Mouse (Mus musculus): ENCODE measurements around the gene Hemgn.

The Hemgn gene

DNA sequence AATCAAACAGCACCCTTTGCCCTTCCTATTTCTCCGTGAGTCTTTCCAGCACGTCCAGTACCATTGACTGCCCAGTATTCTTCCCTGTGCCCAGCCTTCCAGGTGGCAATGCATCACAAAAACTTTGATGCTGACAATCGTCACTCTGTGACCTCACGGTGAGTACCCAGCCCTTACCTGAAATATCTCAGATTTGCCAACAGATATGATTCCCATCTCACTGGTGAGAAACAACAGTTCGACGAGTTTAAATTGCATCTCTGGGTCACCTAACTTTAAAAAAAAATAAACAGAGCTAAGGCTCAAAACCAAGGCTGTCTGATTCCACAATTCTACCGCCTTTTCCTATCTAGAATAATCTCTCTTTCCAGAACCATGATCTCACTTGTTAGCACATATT lies at the start of gene Hemgn:
Gene Hemgn, minus strand, starts transcription at position 101 of the 400 bp plus-strand sequence.
- DNase-seq (ENCODE audit: low read depth, low spot score) = no peak

DNA sequence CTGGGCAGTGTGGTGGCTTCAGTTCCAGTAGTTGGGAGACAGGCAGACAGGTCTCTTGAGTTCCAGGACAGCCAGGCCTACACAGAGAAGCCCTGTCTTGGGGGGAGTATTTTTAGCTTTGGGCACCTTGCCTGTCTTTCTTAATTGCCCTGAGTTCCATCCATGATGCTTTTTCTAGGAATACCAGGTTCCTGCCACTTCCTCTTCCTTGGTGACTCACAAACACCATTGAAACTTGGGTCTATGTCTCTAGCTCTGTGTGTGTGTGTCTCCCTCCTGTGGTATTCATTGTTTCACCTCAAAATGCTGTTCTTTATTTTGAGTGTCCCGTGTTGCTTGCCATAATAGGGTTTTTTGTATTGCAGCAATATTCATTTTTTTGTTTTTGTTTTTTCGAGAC lies 45.1 kb upstream of the Hemgn start:
- DNase-seq (ENCODE audit: low read depth, low spot score) = no peak

DNA sequence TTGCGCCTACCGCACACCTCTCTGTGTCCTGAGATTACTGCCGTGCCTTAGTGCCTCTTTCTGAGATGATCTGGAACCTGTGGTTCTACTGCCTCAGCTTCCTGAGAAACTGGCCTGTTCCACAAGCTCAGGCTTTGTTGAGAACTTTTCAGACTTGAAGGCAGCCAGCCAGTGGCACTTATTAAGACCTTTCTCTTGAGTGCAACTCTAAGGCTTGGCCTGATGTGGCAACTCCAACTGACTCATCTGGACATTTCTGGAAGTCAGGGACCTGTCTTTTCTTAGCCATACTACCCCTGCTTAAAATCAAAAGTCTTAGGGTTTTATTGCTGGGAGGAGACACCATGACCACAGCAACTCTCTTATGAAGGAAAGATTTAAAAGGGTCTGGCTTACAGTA lies 43.9 kb upstream of the Hemgn start:
- DNase-seq (ENCODE audit: low read depth, low spot score) = no peak

DNA sequence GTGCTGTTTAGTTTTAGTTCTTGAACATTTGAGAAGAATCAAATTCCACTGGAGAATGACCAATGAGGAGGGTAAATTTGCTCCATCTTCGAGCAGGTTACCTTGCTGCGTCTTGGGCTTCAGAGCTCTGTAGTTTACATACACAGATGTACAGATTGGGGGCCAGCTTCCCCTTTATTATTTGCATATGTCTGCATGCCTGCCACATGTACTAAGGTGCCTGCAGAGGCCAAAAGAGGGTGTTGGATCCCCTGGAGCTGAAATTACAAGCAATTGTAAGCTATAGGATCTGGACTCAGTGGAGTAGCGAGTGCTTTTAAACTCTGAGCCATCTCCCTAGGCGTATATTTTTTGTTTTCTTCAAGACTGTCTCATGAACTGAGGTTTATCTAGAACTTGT lies 43.5 kb upstream of the Hemgn start:
- no peak for DNase-seq (ENCODE audit: low read depth, low spot score)

DNA sequence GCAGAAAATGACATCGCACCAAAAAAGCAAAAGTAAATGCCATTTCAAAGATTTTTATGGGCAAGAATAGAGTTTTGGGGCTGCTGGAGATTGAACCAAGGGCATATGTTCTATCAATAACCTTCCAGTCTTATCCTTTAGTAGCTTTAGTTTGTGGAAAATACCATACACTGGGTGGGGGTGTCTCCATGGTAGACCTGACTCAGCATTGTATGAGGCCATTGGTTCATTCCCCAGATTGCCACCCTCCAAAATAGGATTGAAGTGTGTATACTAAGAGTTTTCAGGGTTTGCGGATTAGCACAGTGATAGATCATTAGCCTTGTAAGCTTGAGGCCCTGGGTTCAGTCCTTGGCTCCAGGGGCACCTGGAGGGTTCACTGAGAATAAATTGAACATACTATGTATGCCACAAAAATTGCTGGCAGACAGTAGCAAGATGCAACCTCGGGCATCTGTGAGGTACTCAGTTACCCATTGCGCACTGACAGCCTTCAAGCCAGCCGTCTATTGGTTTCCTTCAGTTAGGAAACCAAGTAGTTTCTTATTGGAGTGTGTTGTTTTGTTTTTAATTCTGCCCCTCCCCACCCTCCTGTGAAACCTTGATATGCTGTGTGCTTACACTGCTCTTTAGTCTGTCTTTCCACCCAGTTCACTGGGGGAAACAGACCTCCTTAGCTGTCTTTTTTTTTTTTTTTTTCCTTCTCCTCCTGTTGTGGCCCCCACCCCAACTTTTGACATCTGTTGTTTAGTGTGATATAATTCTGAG lies 41.0 kb upstream of the Hemgn start:
- DNase-seq (ENCODE audit: low read depth, low spot score) = peak; percentile 53

DNA sequence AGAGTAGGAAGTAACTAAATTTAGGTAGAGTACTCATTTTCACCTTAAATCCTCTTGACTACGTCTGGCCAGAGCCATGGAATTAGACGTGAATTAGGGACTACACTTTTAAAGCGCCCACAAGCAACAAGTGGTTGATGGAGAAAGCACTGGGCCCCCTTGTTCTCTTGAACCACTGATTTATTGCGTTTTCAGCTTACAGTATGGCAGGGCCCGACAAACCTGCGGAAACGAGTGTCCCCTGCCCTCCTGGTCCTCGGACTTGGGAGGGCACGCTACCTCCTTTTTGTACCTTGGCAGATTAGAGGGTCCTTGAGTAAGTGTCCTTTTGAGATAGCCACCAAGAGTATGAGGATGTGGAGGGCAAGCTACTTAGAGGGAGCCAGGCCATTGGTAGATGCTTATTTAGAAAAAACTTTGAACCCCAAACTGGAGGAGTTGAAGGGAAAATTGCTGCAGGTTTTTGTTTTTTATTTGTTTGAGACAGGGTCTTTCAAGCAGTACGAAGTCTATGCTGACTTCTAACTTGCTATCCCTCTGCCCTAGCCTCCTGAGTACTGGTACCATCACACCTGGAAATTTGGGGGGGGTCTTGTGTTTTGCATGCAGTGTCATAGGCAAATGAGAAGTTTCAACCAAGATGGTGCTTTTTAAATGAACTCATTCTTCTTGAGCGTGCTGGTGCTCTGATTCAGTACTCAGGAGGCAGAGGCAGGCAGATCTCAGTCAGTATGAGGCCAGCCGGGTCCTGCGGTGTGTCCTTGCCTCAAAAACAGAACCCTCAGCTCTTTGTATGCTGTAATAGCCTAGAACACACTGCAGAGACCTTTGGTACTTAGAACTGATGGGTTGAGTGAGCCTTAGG lies 39.8 kb upstream of the Hemgn start:
- DNase-seq (ENCODE audit: low read depth, low spot score) = peak; percentile 25

DNA sequence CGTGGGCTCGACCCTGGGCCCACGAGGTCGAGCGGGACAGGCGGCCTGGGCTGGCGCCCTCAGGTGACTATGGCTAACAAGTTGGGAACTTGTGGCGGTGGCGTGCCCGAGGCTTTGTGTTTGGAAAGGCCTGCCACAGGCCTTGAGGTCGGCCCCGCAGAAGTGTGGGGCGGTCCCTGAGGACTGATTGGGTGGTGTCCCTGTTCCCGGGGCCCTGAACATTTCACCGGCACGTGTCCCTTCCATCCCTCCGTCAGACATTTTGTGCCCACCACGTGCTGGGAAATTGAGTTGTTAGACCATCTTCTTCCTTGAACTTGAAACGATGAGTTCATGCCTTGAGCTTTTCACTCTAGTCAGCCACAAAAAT lies 39.2 kb upstream of the Hemgn start:
- DNase-seq (ENCODE audit: low read depth, low spot score) = peak; percentile 83

DNA sequence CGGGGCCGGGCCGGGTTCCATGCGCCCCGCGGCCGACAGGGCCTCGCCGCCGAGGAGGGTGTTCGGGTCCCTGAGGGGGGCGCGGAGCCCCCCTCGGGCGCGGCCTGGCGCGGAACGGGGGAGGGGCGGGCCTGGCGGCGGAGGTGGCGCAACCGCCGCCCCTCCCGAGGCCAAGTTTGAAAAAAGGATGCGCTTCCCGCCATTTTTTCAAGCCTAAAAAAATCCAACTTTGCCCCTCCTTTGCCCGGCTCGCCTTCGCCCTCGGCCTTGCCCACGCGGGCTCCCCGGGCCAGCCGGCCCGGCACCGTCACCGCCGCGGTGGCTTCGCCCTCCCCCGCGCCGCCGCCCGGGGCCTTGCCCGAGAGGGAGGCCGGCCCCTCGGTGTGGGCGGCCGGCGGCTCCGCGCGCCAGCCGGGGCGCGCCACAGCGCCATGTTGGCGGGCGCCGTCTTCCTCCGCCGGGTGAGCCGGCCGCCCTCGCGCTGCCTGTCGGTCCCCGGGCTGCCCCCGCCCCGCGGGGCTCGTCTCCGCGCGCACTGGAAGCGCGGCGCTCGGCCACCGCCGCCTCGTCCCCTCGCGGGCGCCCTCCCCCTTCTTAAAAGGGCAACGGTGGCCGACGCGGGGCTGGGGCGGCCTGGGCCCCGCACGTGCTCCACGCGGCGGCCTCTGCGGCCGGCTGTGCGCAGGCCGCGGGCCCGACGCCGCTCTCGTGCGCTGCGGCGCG lies 38.6 kb upstream of the Hemgn start:
- DNase-seq (ENCODE audit: low read depth, low spot score) = peak; percentile 84

DNA sequence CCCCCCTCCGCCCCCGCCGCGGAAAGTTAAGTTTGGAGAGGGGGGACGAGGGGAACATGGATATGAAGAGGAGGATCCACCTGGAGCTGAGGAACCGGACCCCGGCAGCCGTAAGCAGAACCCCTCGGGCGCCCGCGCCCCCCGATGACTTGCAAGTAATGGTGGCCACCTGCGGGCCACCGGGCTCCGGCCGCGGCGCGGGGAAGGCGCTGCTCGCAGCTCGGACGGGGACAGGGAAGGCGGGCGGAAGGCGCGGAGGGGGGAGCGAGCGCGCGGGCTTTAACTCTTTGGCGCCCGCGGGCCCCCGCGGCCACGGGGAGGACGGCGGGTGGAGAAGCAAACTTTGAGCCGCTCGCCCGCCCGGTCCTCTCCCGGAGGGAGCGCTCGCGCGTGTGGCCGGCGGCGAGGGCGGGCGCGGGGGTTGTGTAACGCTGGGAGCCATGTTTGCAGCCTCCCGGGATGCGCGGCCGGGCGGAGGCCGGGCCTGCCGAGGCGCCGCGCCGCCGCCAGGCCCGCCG lies 38.0 kb upstream of the Hemgn start:
- DNase-seq (ENCODE audit: low read depth, low spot score) = peak; percentile 83

DNA sequence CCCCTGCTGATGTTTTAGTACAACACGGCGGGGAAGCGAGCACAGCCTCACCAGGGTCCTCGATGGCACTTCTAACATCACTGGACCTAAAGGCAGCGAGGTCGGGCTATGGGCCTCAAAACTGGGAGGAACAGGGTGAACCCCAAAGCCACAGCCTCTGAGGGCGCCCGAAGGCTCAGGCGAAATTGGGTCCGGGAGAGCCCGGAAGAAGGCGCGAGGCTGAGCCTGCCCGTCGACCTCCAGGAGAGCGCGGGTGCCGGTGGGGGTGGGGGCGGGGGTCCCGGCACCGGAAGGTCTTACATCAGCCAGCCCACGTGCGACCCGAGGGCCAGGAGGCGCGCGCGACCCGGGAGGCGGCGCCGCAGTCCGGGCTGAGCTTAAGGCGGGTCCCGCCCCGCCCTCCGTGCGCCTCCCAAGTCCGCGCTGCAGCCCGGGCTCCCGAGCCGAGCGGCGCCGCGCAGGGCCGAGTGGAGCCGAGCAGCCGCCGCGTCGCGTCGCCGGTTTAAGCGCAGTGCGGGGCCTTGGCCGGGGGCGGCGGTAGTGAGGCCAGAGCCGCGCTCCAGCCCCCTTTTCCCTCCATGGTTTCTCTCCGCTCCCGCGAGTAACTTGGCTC lies 37.3 kb upstream of the Hemgn start, which contains the start of gene Anp32b:
Gene Anp32b, plus strand, starts transcription at position 384 of the 613 bp plus-strand sequence.
- peak; percentile 94 for DNase-seq (ENCODE audit: low read depth, low spot score)

DNA sequence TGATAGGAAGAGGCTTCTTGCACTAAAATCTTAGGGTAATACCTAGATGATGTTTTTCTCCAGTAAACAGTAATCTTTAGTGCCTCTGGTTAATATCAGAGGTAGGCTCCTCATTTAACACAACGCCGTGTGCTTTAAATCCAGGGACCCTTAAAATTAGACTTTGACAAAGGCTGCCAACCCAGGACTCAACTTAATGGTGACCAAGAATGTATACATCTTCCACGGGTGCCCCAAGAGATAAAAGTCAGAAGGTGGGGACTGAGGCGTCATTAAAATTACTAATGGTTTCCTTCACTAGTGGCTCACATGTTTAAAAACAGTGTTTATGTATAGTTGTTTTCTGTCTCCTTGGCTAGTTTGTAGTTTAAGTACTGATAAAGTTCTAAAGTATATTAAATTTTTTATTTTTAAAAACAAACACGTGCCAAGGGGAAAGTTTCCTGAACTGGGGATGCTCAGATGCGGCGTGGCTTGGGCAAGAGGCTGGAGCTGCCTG lies 36.8 kb upstream of the Hemgn start:
- DNase-seq (ENCODE audit: low read depth, low spot score) = no peak

DNA sequence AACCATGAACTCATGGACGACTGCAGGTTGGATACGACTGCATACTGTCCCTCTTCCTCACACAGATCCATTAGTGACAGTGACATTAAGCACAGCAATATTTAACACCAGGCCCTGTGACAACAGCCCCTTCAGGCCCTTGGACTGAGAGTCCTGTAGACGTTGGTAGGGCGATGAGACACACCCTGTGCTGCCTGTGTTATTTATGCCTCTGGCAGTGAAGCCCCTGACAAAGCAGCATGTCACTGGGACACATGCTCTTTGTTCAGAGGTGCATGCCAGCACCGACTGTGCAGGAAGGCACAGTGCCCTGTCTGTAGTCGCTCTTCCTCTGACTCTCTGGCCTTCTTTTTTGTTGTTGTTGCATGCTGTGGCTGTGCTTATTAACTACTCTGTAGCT lies 35.6 kb upstream of the Hemgn start:
- DNase-seq (ENCODE audit: low read depth, low spot score) = no peak

DNA sequence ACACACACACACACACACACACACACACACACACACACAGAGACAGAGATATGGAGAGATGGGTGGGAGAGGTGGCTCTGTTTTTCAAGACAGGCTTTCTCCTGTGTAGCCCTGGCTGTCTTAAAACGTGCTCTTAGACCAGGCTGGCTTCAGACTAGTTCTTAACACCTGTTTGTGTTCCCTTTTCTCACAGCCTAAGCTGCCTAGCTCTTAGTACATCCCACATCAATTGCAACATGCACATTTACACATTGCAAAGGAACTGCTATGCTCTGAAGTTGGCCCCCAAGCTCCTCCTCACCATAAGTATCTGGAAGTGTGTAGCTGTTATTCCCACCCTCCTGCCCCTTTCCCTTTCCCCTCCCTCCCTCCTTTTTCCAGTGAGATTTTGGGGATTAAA lies 34.2 kb upstream of the Hemgn start:
- no peak for DNase-seq (ENCODE audit: low read depth, low spot score)

DNA sequence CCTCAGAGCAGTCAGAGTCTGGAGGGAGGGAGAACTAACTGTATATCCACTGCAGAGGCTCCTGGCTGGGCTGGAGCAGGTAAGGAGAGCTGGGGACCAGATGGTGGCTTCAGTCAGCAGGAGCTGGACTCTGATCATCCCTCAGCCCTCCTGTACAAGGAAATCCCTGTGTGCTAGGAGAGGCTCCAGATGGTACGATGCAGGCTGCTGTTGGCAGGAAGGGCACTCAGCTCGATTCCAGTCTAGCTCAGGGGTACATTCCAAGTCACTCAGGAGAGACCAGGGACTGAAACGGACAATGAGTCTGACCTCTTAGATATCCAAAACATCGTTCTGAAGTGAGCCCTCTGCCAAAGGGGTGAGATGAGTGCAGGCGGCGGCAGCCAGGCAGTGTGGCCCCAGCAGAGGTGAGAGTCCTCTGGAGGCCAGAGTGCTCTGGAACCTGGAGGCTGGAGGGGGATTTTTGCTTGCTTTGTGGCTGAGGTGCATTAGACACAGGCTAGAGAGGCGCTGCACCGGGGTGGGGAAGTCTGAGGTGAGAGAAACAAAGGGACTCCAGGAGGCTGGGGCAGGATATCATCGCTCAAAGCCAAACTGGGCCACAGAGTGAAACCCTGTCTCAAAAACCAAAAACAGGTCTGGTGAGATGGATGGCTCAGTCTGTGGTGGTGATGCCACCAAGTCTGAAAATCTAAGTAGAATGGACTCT lies 32.1 kb upstream of the Hemgn start:
- no peak for DNase-seq (ENCODE audit: low read depth, low spot score)

DNA sequence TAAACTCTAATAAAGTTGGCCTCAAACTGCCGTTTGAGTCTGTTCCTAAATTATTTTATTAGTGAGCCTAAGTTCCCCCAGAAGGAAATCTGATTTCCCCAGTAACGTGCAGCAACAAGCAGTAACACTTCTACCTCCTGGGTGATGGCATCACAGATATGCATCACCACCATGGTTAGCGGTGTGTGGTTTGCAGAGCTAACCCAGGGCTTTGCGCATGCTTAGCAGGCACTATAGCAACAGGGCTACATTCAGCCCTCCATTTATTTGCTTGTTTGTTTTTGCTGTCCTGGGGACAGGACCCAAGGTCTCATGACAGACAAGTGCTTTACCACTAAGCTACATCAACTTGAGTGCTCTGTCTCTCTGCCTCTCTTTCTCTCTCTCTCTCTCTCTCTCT lies 29.2 kb upstream of the Hemgn start:
- peak; percentile 84 for DNase-seq (ENCODE audit: low read depth, low spot score)

DNA sequence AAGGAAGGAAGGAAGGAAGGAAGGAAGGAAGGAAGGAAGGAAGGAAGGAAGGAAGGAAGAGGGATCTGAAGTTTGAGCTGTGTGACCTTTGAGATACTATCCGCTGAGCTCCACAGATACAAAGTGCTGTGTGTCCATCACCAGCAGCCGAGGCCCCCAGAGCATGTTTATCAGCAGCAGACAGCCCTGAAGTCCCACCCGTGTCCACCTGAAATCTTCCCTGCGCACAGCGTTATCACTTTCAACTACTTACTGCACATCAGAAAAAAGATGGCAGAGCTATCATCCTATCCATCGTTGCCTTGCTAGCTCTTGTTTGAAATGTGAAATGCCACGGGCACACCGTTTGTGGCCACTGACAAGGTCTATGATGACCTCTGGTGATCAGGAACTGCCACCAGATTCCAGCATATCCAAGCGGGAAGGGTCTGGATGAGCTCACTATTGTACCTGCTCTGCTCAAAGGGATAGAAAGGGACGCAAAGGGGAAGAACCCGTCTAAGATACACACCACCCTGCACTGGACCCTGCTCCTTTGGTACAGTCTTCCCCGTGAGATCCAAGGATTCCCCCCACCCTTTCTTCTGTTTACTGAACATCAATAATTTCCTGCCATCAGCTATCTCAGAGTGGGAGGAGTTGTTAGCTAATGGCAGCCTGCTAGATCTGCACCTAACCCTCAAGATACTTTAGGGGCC lies 19.2 kb upstream of the Hemgn start:
- DNase-seq (ENCODE audit: low read depth, low spot score) = no peak

DNA sequence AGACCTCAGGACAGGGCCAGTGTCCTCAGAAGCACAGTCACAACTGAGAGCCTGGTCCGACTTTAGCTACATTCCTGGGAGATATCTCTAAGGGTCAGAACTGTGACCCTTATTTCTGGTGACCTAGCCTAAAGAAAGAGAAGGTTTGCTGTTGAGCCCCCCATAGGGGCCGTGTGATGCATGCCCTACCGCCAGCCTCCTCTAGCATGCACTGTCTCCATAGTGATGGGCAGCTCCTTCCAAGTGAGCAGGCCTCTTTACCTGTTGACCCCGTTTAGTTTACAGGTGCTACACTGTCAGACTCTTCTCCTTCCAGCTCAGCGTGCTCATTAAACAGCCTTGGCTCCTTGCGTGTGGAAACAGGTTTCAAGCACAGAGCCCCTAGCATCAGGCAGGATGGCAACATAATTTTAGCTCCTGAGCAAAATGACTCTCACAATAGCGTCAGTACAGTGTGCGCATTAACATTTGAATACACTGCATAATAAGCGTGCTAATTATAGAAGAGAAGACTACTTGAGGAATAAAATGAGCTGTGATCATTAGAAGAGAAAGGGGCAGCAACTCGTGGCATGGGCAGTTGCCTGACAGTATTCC lies 15.7 kb upstream of the Hemgn start:
- no peak for DNase-seq (ENCODE audit: low read depth, low spot score)

DNA sequence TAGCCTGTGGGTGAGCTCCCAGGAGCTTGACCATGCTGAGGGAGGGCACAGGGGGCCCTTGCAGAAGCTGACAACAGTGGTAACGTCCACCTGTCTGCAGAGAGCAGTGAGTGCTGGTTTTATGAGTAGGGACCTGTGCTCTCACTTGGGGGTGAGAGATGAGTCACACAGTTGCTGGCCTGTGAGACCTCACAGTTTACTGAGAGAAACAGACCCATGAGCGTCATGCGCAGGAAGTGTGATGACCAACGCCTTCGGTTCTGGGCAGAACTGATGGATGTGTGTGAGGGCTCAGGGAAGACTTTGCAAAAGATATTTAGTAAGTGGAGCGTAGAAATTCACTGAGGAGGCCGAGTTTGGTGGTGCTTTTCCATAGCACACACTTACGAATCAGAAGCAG lies 9.3 kb upstream of the Hemgn start:
- no peak for DNase-seq (ENCODE audit: low read depth, low spot score)

DNA sequence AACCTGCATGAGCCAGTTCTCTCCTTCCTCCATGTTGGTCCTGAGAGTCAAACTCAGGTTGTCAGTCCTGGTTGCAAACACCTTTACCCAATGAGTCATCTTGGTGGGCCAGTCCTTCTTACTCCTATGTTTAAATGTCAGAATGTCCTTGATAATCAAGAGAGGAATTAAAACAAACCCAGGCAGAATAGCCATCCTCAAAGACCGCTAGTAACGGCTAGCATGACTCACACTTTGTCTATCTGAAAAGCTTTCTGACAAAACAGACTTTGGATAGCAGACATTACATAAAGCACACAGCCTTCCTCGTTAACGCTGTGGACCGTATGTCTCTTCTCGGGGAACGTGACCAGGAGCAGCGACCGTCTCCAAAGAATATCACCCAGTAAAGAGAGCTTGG lies 5.5 kb upstream of the Hemgn start:
- no peak for DNase-seq (ENCODE audit: low read depth, low spot score)

DNA sequence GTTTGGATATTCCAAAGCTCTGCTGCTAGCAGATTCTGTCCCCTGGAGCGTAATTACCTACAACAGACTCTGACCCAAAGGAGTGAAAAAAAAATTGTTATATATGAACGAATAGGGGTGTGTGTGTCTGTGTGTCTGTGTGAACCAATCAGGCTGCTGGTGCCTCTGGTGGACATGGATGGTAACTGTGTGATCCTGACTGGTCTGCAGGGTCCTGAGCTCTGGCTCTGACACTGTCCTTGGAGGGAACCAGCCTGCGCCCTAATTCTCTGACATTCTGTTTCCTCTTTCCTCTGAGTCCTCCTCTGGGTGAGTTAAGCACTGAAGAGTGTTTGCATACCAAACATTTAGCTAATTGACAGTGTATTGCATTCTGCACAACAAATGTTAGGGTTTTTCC lies 4.2 kb upstream of the Hemgn start:
- no peak for DNase-seq (ENCODE audit: low read depth, low spot score)
